Mouse (Mus musculus) liver, embryonic 14.5 days (tissue): ENCODE data around the gene Klrb1b. TPM values are rescaled to one million over a fixed set of nuclear protein-coding genes. Genes with fewer than 3 reads are reported as not detected.
A peak's percentile ranks its signal among the peaks of the same experiment; 100 is the strongest.
"Not testable (repeated sequence)": the region's sequence is repeated elsewhere in the genome, so short reads cannot be mapped to it uniquely, and the experiment has no call there.

Source experiments
- ATAC-seq: fragments of 200-750 bp; cut with Nextera tagmentation; 2 replicates; pipeline ENCODE4 v1.8.0; 2017; ENCODE audit warnings: moderate number of reproducible peaks, mild to moderate bottlenecking, moderate library complexity; ENCODE audit not compliant: insufficient read depth
- DNase-seq, 3 experiments: peaks; one replicate each; pipeline ENCODE4 v3.0.0-alpha.2; 2012 to 2013; ENCODE audit warnings: low read depth in 3 of 3, low spot score in 3 of 3
- H3K27ac ChIP-seq: fragments of 300-500 bp; sonication (generic); 2 replicates; pipeline ENCODE4 v1.5.1; 2014; ENCODE audit warnings: moderate library complexity, mild to moderate bottlenecking, control low read depth, inconsistent platforms
- H3K27me3 ChIP-seq: fragments of 300-500 bp; sonication (generic); 2 replicates; pipeline ENCODE4 v1.6.1; 2014; ENCODE audit warnings: mild to moderate bottlenecking, low read length, moderate library complexity; ENCODE audit not compliant: control insufficient read depth, insufficient read depth
- H3K36me3 ChIP-seq: fragments of 300-500 bp; sonication (generic); replicated peaks from 2 replicates; pipeline ENCODE4 v1.6.1; 2014; ENCODE audit warnings: low read depth; ENCODE audit not compliant: control insufficient read depth, insufficient read depth
- H3K4me1 ChIP-seq, 2 experiments: fragments of 200-500 bp in 1 of 2; fragments of 300-500 bp in 1 of 2; sonication (generic) in 1 of 2; replicated peaks; 2 replicates each; pipeline ENCODE4 v1.6.1; 2012 to 2014; ENCODE audit warnings: antibody characterized with exemption in 1 of 2, inconsistent platforms in 1 of 2, low read length in 1 of 2; ENCODE audit not compliant: control insufficient read depth in 2 of 2, insufficient read depth in 2 of 2
- H3K4me2 ChIP-seq: fragments of 300-500 bp; sonication (generic); 2 replicates; pipeline ENCODE4 v1.6.1; 2014; ENCODE audit warnings: low read depth, mild to moderate bottlenecking, control low read depth, moderate library complexity
- H3K4me3 ChIP-seq, 2 experiments: fragments of 200-500 bp in 1 of 2; fragments of 300-500 bp in 1 of 2; sonication (generic) in 1 of 2; 2 replicates each; pipeline ENCODE4 v1.5.1; 2012 to 2014; ENCODE audit warnings: low read depth in 2 of 2, low read length in 2 of 2, mild to moderate bottlenecking in 2 of 2, control low read depth in 1 of 2, inconsistent platforms in 1 of 2, moderate library complexity in 1 of 2; ENCODE audit not compliant: insufficient read depth in 1 of 2
- H3K9ac ChIP-seq: fragments of 300-500 bp; sonication (generic); replicated peaks from 2 replicates; pipeline ENCODE4 v1.6.1; 2014; ENCODE audit warnings: mild to moderate bottlenecking, control low read depth, moderate library complexity
- H3K9me3 ChIP-seq: fragments of 300-500 bp; sonication (generic); 2 replicates; pipeline ENCODE4 v1.6.1; 2016; ENCODE audit warnings: low read length, mixed read lengths; ENCODE audit not compliant: control insufficient read depth
- CTCF ChIP-seq: IDR thresholded peaks from 2 replicates; pipeline ENCODE4 v1.5.1; 2016; ENCODE audit warnings: antibody characterized with exemption, low read depth, control low read depth
- EP300 ChIP-seq: IDR thresholded peaks from 2 replicates; pipeline ENCODE4 v1.6.1; 2016; ENCODE audit warnings: antibody characterized with exemption, low read depth
- WGBS: fragments of 180-500 bp; shearing (Covaris S2); extraction: QIAGEN DNeasy Blood & Tissue Kit; methylation state at CpG from one replicate; pipeline ENCODE4 v1.1.7; 2014; ENCODE audit not compliant: insufficient replicate concordance; 5-methylcytosine and 5-hydroxymethylcytosine counted together
- polyA plus RNA-seq, 2 experiments: library from polyadenylated mRNA; depleted of rRNA in 1 of 2; stranded (reverse) in 1 of 2; unstranded in 1 of 2; fragments of >200 nt; fragmentation: Nextera tagmentation in 1 of 2; extraction: Ambion mirVana in 1 of 2; gene quantifications; 2 replicates each; pipeline versions ENCODE4 v1.2.1 to v1.2.3; 2012 to 2014

Klrb1b gene
- polyA plus RNA-seq, 2 experiments = 0.13 to 0.18 TPM

- H3K4me2 ChIP-seq, H3K4me3 ChIP-seq, H3K4me1 ChIP-seq, H3K36me3 ChIP-seq, H3K27ac ChIP-seq, ATAC-seq, H3K27me3 ChIP-seq, H3K9ac ChIP-seq, H3K9me3 ChIP-seq: not testable (repeated sequence)
- TF ChIP-seq CTCF = peak; percentile 71
- DNase-seq = peak in 1 of 3 experiments; percentile 46
- WGBS = 61% methylated on average over 7 of the region's 7 CpGs
Observed at GRCm38 (mm10) chr6:128804823-128805640, 21.1 kb downstream of the Klrb1b start.

GRCm38 (mm10) chr6:128802999-128803857 lies 22.9 kb downstream of the Klrb1b start:
- Histone ChIP-seq H3K27ac (no peak overlapping the region), H3K4me3 (peak overlapping the region; percentile 52 to 60), H3K36me3 (no peaks in the 10 kb centered on the region), H3K4me2 (peak overlapping the region; percentile 73), H3K27me3 (no peaks in the 10 kb centered on the region), H3K9me3 (no peaks in the 10 kb centered on the region), H3K4me1 (peaks cover 0 to 4% of the 10 kb centered on the region in 2 experiments; a peak in 2 of 4 replicates), H3K9ac (peak overlapping the region; percentile 16; the same call in 1 of the 2 replicates)
- 7% methylated on average over 26 of the region's 26 CpGs for WGBS
- ATAC-seq (peak; percentile 81), DNase-seq (peak; percentile 83 to 89 (median 85))
- no peak for TF ChIP-seq EP300
- peak; percentile 99 for TF ChIP-seq CTCF

GRCm38 (mm10) chr6:128802557-128802956 lies 23.6 kb downstream of the Klrb1b start:
- Histone ChIP-seq H3K27me3 (no peaks in the 10 kb centered on the region), H3K4me1 (peaks cover 2 to 8% of the 10 kb centered on the region in 2 experiments; a peak in 2 of 4 replicates), H3K9ac (peak overlapping the region; percentile 37), H3K27ac (no peak overlapping the region), H3K4me3 (peak overlapping the region; percentile 52 to 60), H3K4me2 (peak overlapping the region; percentile 73), H3K36me3 (no peaks in the 10 kb centered on the region), H3K9me3 (no peaks in the 10 kb centered on the region)
- no peak for DNase-seq
- 19% methylated on average over 10 of the region's 10 CpGs for WGBS
- TF ChIP-seq EP300 (no peak), CTCF (no peak)
- ATAC-seq = peak; percentile 20

GRCm38 (mm10) chr6:128800696-128801095 lies 25.4 kb downstream of the Klrb1b start:
- not testable (repeated sequence) for H3K36me3 ChIP-seq, H3K4me2 ChIP-seq, H3K27ac ChIP-seq, H3K9me3 ChIP-seq, ATAC-seq, H3K4me1 ChIP-seq, H3K27me3 ChIP-seq, H3K9ac ChIP-seq, H3K4me3 ChIP-seq, DNase-seq
- 73% methylated on average over 5 of the region's 5 CpGs for WGBS

GRCm38 (mm10) chr6:128799896-128800270 lies 26.2 kb downstream of the Klrb1b start:
- H3K27ac ChIP-seq = no peak overlapping the region

More at GRCm38 (mm10) chr6:128799896-128800270, 26.2 kb downstream of the Klrb1b start:
- Histone ChIP-seq H3K9me3 (no peaks in the 10 kb centered on the region), H3K27me3 (no peaks in the 10 kb centered on the region), H3K9ac (peak overlapping the region; percentile 32; the same call in 1 of the 2 replicates), H3K36me3 (no peaks in the 10 kb centered on the region), H3K4me3 (peak overlapping the region; percentile 61 to 87), H3K4me2 (peak overlapping the region; percentile 62), H3K4me1 (peaks cover 2 to 10% of the 10 kb centered on the region in 2 experiments; a peak in 2 of 4 replicates)
- WGBS = 28% methylated on average over 7 of the region's 7 CpGs
- ATAC-seq (no peak), DNase-seq (no peak)
- no peak for TF ChIP-seq CTCF
